Mouse (Mus musculus) small intestine, adult 2 months (tissue): Measurements from ENCODE around the gene Enthd1. TPM values are rescaled to one million over a fixed set of nuclear protein-coding genes. Genes with fewer than 3 reads are reported as not detected.

Experiments
- H3K27ac ChIP-seq: fragments of 200-500 bp; 2 replicates; pipeline ENCODE4 v1.5.1; 2012; ENCODE audit warnings: low read depth, low read length, control low read depth, inconsistent platforms; ENCODE audit not compliant: insufficient read depth
- H3K27me3 ChIP-seq: fragments of 200-500 bp; 2 replicates; pipeline ENCODE4 v1.6.1; 2012; ENCODE audit warnings: mild to moderate bottlenecking, moderate library complexity, low read length, inconsistent platforms; ENCODE audit not compliant: control insufficient read depth, insufficient read depth
- H3K36me3 ChIP-seq: fragments of 200-500 bp; 2 replicates; pipeline ENCODE4 v1.6.1; 2012; ENCODE audit warnings: mild to moderate bottlenecking, low read length, control low read depth, inconsistent platforms; ENCODE audit not compliant: control insufficient read depth, insufficient read depth
- H3K4me1 ChIP-seq: fragments of 200-500 bp; 2 replicates; pipeline ENCODE4 v1.6.1; 2012; ENCODE audit warnings: low read length, inconsistent platforms, mixed read lengths; ENCODE audit not compliant: control insufficient read depth, insufficient read depth, insufficient read length
- H3K4me3 ChIP-seq: fragments of 200-500 bp; 2 replicates; pipeline ENCODE4 v1.5.1; 2012; ENCODE audit warnings: low read depth, mild to moderate bottlenecking, control low read depth, inconsistent platforms, low read length, moderate library complexity
- CTCF ChIP-seq: fragments of 200-500 bp; IDR thresholded peaks from 2 replicates; pipeline ENCODE4 v1.5.1; 2012; ENCODE audit warnings: low read depth, mild to moderate bottlenecking, control low read depth, inconsistent platforms, low read length, moderate library complexity, mixed read lengths; ENCODE audit not compliant: insufficient replicate concordance, insufficient read length; ENCODE audit errors: extremely low read depth
- POLR2A ChIP-seq: fragments of 200-500 bp; IDR thresholded peaks from 2 replicates; pipeline ENCODE4 v1.6.1; 2012; ENCODE audit warnings: low read depth, mild to moderate bottlenecking, control low read depth, inconsistent platforms, low read length, moderate library complexity
- WGBS: fragments of 180-500 bp; shearing (Covaris S2); methylation state at CpG from one replicate; pipeline ENCODE4 v1.1.7; 2018; 5-methylcytosine and 5-hydroxymethylcytosine counted together
- polyA plus RNA-seq: library from polyadenylated mRNA; depleted of rRNA; stranded (reverse); fragments of >200 nt; gene quantifications from 2 replicates; pipeline ENCODE4 v1.2.3, GENCODE M21; 2012

The Enthd1 gene
- polyA plus RNA-seq, 1 experiment = not detected

DNA sequence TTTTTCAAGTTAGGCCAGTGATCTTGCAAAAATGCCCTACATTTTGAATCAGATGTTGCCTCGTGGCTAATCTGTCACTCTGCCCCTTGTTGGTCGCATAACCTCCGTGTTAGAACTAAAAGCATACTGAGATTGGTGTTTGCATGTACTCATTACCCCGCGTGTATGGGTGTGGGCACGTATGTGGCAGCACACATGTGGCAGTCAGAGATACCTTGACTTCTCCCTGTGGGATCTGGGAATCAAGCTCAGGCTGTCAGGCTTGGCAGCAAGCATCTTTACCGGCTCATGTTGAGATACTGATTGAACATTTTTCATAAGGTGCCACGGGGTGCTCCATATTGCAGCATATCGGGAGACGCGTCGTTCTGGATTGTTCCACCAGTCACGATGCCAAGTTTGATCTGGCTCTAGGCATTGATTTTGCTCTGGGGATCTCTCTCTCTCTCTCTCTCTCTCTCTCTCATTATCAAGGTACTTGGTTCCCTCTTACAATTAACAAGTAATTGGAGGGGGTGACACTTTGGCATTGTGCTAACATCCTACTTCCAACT, 10.9 kb upstream of the Enthd1 start:
- Histone ChIP-seq H3K27ac (no peak overlapping the region), H3K27me3 (no peaks in the 10 kb centered on the region; the same call in 1 of the 2 replicates), H3K4me1 (no peaks in the 10 kb centered on the region), H3K4me3 (no peak overlapping the region), H3K36me3 (no peaks in the 10 kb centered on the region)
- WGBS = 83% methylated on average over 13 of the region's 13 CpGs
- TF ChIP-seq CTCF (no peak), POLR2A (no peak)

DNA sequence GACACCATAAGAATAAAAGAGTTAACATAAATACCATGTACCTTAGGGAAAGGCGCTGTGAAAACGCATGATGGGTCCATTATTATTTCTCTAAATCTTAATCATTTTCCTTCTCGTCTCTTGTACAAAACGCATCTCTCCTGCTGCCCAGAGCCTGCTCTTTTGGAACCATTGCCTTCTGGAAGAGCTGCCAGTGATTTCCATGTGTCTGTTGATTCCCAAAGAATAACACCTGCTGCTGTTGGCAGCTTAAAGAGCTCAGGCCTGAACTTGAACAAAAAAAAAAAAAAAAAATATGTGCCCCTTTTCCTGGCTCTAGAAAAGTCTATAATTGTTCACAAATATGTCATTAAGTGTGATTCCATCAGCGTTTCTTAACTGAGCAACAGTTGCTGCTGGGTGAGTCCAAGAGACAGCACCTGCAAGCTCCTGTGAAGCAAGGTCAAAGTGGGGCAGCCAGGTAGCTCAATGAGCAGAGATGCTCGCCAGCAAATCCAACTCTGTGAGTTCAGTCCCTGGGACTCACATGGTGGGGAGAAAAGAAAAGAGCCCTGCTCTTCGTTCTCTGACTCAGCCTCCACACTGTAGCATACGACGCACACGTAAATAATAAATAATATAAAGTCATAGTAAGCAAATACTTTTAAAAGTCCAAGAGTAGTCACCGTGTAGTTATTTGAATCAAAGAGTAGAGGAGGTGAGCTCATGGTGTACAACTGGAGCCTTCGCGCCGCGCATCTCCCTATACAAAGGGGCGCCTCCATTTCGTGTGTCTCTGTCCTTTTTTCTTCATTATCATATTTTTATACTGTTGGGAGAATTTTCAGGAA, 9.5 kb upstream of the Enthd1 start:
- TF ChIP-seq POLR2A (no peak), CTCF (no peak)
- Histone ChIP-seq H3K4me1 (no peaks in the 10 kb centered on the region), H3K4me3 (no peak overlapping the region), H3K36me3 (no peaks in the 10 kb centered on the region), H3K27ac (no peak overlapping the region), H3K27me3 (no peaks in the 10 kb centered on the region; the same call in 1 of the 2 replicates)
- WGBS = 88% methylated on average over 17 of the region's 17 CpGs

DNA sequence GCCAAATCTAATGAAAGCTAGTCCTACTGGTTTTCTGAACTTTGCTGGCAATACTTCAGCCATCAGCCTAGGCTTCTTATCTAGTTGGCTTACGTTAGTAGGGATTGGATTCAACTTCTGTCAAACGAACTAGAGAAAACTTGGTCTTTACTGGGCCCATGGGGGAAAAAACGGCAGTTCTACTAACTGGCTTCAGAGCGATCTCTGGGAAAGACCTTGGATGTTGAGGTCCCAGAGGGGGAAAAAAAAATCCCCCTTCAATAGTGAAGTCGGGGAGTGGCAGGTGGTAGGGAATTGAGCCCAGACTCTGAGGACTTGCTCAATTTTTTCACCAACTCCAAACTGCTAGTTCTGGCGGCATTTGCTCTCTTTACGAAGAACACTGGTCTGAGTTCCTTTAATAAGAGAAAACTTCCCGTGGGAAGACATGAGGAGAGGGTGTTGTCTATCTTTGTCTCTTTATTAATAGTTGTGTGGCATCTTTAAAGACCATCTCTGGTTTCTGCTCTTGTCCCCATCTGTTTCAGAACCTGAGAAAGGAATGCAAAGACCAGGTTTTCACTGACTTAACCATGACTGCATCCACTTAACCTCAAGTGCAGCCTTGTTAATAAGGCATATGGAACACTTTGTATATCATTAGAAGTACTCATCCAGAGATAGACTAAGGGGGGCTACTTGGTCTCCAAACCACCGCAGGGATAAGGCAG, 8.0 kb upstream of the Enthd1 start:
- TF ChIP-seq CTCF (no peak), POLR2A (no peak)
- Histone ChIP-seq H3K4me3 (peak overlapping the region; percentile 61), H3K36me3 (no peaks in the 10 kb centered on the region), H3K4me1 (no peaks in the 10 kb centered on the region), H3K27me3 (no peaks in the 10 kb centered on the region; the same call in 1 of the 2 replicates), H3K27ac (peak overlapping the region; percentile 24; the same call in 1 of the 2 replicates)
- 66% methylated on average over 9 of the region's 9 CpGs for WGBS

DNA sequence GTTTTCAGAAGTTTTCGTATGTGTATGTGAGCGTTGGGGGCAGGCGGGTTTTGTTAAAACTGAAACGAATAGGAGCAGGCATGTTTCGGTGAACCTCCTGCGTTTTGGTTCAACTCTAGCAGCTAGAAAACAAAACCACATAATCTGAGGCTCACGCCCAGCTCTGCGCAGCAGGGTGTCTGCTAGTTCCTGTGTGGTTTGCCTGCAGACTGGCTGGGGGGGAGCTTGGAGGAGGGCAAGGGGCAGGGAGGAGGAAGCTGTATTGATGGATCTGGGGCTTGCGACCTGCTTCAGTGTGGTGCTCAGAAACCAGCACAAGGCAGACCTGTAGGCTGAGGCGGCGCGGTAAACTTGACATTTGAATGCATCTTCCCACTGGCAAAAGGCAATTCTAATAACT, 7.3 kb upstream of the Enthd1 start, which contains the start of gene Grap2:
Grap2 (plus strand) TSS at position 304 of the 400 bp plus-strand sequence.
- no peaks in the 10 kb centered on the region for H3K36me3 ChIP-seq
- peak within 1 kb of the TSS; percentile 61 for H3K4me3 ChIP-seq
- no peaks in the 10 kb centered on the region; the same call in 1 of the 2 replicates for H3K27me3 ChIP-seq
- peak within 1 kb of the TSS; percentile 24 for H3K27ac ChIP-seq
- no peak for TF ChIP-seq POLR2A
- TF ChIP-seq CTCF = no peak
- H3K4me1 ChIP-seq = no peaks in the 10 kb centered on the region
- WGBS = 53% methylated on average over 12 of the region's 12 CpGs

DNA sequence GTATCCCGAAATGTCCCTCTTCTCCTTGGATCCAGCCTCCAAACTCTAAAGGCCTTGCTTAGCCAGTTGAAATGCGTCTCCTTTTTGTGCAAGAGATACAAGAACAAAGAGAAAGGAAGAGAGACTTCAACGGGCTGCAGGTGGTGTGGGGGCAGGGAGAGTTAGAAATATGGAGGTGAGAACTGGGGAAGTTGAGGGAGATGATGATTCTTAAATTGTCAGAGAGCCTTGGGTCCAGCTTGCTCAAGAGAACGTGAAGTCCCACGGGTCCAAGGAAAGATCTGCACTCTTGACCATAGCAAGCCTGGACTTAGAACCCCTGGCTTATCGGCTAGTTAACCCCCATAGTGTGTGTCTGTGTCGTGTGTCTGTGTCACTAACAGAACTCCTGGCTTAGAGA, 6.7 kb upstream of the Enthd1 start:
- WGBS = 58% methylated on average over 7 of the region's 7 CpGs
- Histone ChIP-seq H3K27me3 (no peaks in the 10 kb centered on the region; the same call in 1 of the 2 replicates), H3K36me3 (no peaks in the 10 kb centered on the region), H3K4me1 (no peaks in the 10 kb centered on the region), H3K27ac (peak overlapping the region; percentile 23), H3K4me3 (no peak overlapping the region)
- TF ChIP-seq CTCF (no peak), POLR2A (no peak)

DNA sequence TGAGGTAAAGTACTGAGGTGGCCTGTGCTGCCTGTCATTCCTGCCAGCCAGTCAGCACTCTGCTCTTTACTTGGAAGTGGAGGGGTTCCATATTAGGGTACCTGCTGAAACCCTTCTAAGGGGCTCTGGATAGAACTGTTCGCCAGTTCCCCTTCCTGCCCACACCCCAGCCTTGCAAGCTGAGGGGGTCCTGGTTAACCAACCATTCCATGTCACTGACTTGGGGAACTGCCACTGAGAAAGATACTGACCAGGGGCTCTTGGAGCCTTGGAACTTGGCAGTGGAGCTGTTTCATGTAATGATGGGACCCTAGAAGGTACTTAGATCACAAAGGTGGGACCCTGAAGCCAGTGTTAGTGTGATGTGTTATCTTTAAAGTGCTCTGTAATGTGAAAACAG, 5.3 kb upstream of the Enthd1 start:
- Histone ChIP-seq H3K36me3 (no peaks in the 10 kb centered on the region), H3K4me3 (no peak overlapping the region), H3K27me3 (no peaks in the 10 kb centered on the region), H3K27ac (no peak overlapping the region), H3K4me1 (no peaks in the 10 kb centered on the region)
- no peak for TF ChIP-seq POLR2A
- TF ChIP-seq CTCF = no peak
- 84% methylated on average over 1 of the region's 1 CpGs for WGBS
